Mouse (Mus musculus) olfactory bulb, adult 2 months (tissue): ENCODE measurements at regions not wholly inside any gene's neighbourhood (a gene's known extent, or its start where the extent isn't known, plus 50 kb on each side); places are given as distances from the start of the nearest gene placed in this dataset.

Experiments
- CTCF ChIP-seq: fragments of 200-500 bp; IDR thresholded peaks from 2 replicates; pipeline ENCODE4 v1.5.1; 2012; ENCODE audit warnings: low read depth, mild to moderate bottlenecking, low read length, moderate library complexity; ENCODE audit not compliant: insufficient read depth
- POLR2A ChIP-seq: fragments of 200-500 bp; IDR thresholded peaks from 2 replicates; pipeline ENCODE4 v1.6.1; 2012; ENCODE audit warnings: mild to moderate bottlenecking, low read depth, low read length, moderate library complexity; ENCODE audit not compliant: insufficient read depth

GRCm38 (mm10) chrX:99390462-99390838, 80.6 kb downstream of the Pja1 start:
- TF ChIP-seq CTCF (no peak), POLR2A (no peak)
